Comparison of ENCODE assay signal across 23 mouse cellular contexts in genomic region chr2:45369914-45370614, GRCm38 (mm10).
DNase-seq lines count a peak whose midpoint lies in the region; ATAC-seq and TF ChIP-seq lines count a peak whose summit lies in the region.
"Had no signal": no experiment of that assay in that cellular context is flagged by ENCODE, and none has a peak within 500 bp of the region (broad histone marks: within the 10 kb centered on the region; RNA-seq: fewer than 3 reads in every experiment).

No protein-coding gene starts in this region.

- no peak for TF ChIP-seq CTCF in kidney, postnatal 0 days (IDR thresholded peaks at IDR 0.05; ENCODE audit: low read depth)

- no peaks in the 10 kb centered on the region for H3K27me3 ChIP-seq in kidney, embryonic 14.5 days (ENCODE audit: control insufficient read depth, insufficient read depth, low read length)
- H3K27me3 ChIP-seq in kidney, postnatal 0 days (ENCODE audit: insufficient read depth, low read length) = no peaks in the 10 kb centered on the region
- H3K27me3 ChIP-seq: heart, embryonic 13.5 days had no signal

- no peak overlapping the region for H3K9ac ChIP-seq in kidney, embryonic 14.5 days (ENCODE audit: low read depth, low read length)
- H3K9ac ChIP-seq in kidney, postnatal 0 days (ENCODE audit: low read depth, low read length) = no peak overlapping the region
- H3K9ac ChIP-seq: heart, embryonic 13.5 days; hindbrain, embryonic 14.5 days had no signal

- H3K36me3 ChIP-seq in kidney, embryonic 14.5 days (ENCODE audit: control insufficient read depth, insufficient read depth, low read length) = no peaks in the 10 kb centered on the region
- no peaks in the 10 kb centered on the region for H3K36me3 ChIP-seq in kidney, postnatal 0 days (ENCODE audit: insufficient read depth, low read length)
- H3K36me3 ChIP-seq: heart, embryonic 10.5 days; heart, embryonic 13.5 days had no signal

- peak; percentile 77 for DNase-seq in heart, adult 11 months
- no peak for DNase-seq in heart, adult 9 months (ENCODE audit: low spot score in 2 of 2)
- DNase-seq in kidney, postnatal 36 days = no peak
- DNase-seq in kidney, postnatal 0 days (ENCODE audit: low spot score) = peak; percentile 92
- no peak for DNase-seq in layer of hippocampus, adult 11-12 months (ENCODE audit: low spot score)
- DNase-seq in cerebellum, postnatal 4 days (ENCODE audit: low spot score in 2 of 2) = no peak
- DNase-seq: adrenal gland, adult 2 months; adrenal gland, postnatal 14 days; cerebellum, adult 11-12 months; cerebellum, adult 8-10 months; cerebellum, postnatal 36 days; gastrocnemius, adult 2 months; gastrocnemius, postnatal 14 days; heart, adult 18-20 months; heart, postnatal 14 days; heart, postnatal 4 days had no signal

- no peak overlapping the region for H3K4me3 ChIP-seq in kidney, embryonic 14.5 days (ENCODE audit: low read length)
- H3K4me3 ChIP-seq in brown adipose tissue, adult 24 weeks (ENCODE audit: insufficient read depth, low read depth, low read length) = no peak overlapping the region
- H3K4me3 ChIP-seq in kidney, postnatal 0 days (replicated peaks; ENCODE audit: low read depth, low read length) = no peak overlapping the region
- H3K4me3 ChIP-seq: gastrocnemius, adult 2 months; heart, embryonic 10.5 days; heart, embryonic 13.5 days had no signal

- no peaks in the 10 kb centered on the region for H3K9me3 ChIP-seq in kidney, embryonic 14.5 days (ENCODE audit: control insufficient read depth, low read length)
- no peaks in the 10 kb centered on the region for H3K9me3 ChIP-seq in kidney, postnatal 0 days (replicated peaks; ENCODE audit: low read length)
- H3K9me3 ChIP-seq: heart, embryonic 10.5 days; heart, embryonic 13.5 days had no signal

- peak; percentile 82; the same call in 1 of the 2 replicates for ATAC-seq in kidney, embryonic 14.5 days (ENCODE audit: low FRiP score, low TSS enrichment)
- no peak for ATAC-seq in kidney, postnatal 0 days (replicated peaks; ENCODE audit: low FRiP score, low read depth)
- ATAC-seq: CD4-positive, CD25-positive, alpha-beta regulatory T cell, adult 4 months; hindbrain, postnatal 0 days had no signal

- peak overlapping the region; percentile 57; the same call in 1 of the 2 replicates for H3K27ac ChIP-seq in kidney, embryonic 14.5 days (ENCODE audit: low read depth, low read length)
- H3K27ac ChIP-seq in brown adipose tissue, adult 24 weeks (replicated peaks; ENCODE audit: low read depth, low read length) = 0 out of 2 replicates have a peak overlapping the region, but pooled peaks have one; percentile 28
- H3K27ac ChIP-seq in kidney, postnatal 0 days = no peak overlapping the region
- H3K27ac ChIP-seq: gastrocnemius, adult 2 months; heart, embryonic 10.5 days; heart, embryonic 13.5 days; hindbrain, embryonic 14.5 days; hindbrain, postnatal 0 days had no signal

- H3K4me1 ChIP-seq in kidney, embryonic 14.5 days (ENCODE audit: control insufficient read depth, insufficient read depth, low read length) = no peaks in the 10 kb centered on the region
- 0 out of 2 replicates have a peak, but pooled peaks cover 4% of the 10 kb centered on the region for H3K4me1 ChIP-seq in brown adipose tissue, adult 24 weeks (ENCODE audit: control insufficient read depth, insufficient read depth, insufficient read length, low read length)
- no peaks in the 10 kb centered on the region for H3K4me1 ChIP-seq in kidney, postnatal 0 days (replicated peaks; ENCODE audit: insufficient read depth, low read length)
- H3K4me1 ChIP-seq: heart, embryonic 10.5 days; heart, embryonic 13.5 days had no signal

- 49% methylated on average over 5 of the region's 5 CpGs for WGBS in kidney, embryonic 14.5 days
- 57% methylated on average over 5 of the region's 5 CpGs for WGBS in kidney, postnatal 0 days

- no peak overlapping the region for H3K4me2 ChIP-seq in kidney, embryonic 14.5 days (replicated peaks; ENCODE audit: low read depth, low read length)
- no peak overlapping the region for H3K4me2 ChIP-seq in kidney, postnatal 0 days (ENCODE audit: low read length)
- H3K4me2 ChIP-seq: heart, embryonic 13.5 days; hindbrain, embryonic 14.5 days had no signal

Comparison
In these comparisons a context has a peak if more than half of its experiments do, and no peak if none do; other contexts are left out.
1. DNase-seq: peak in heart, adult 11 months (single experiment) and kidney, postnatal 0 days (single experiment); none in heart, adult 9 months (0 of 2), kidney, postnatal 36 days (0 of 2), layer of hippocampus, adult 11-12 months (single experiment) and cerebellum, postnatal 4 days (0 of 2).